Mouse (Mus musculus) c-Kit-positive CD71-negative TER-119-negative erythroid progenitor cells, embryonic 14.5 days (primary cell): Measurements from ENCODE around the gene Ccl6.

Source experiments
- DNase-seq: peaks from one replicate; pipeline ENCODE4 v3.0.0-alpha.2; 2013; ENCODE audit warnings: low read depth

The Ccl6 gene

GRCm38 (mm10) chr11:83597796-83598195 lies 4.9 kb upstream of the Ccl6 start:
- DNase-seq, result no peak

- DNase-seq, result no peak
These were observed 3.0 kb upstream of the Ccl6 start for GRCm38 (mm10) chr11:83595669-83596455.

GRCm38 (mm10) chr11:83593453-83593852 lies 566 bp upstream of the Ccl6 start:
- no peak for DNase-seq

GRCm38 (mm10) chr11:83584232-83584631 lies 8.7 kb downstream of the Ccl6 start:
- no peak for DNase-seq

- DNase-seq, result no peak
These were observed 9.5 kb downstream of the Ccl6 start for GRCm38 (mm10) chr11:83583450-83583754.

- DNase-seq, result no peak
These were observed 10.0 kb downstream of the Ccl6 start for GRCm38 (mm10) chr11:83582626-83583449.

- no peak for DNase-seq
These were observed 11.0 kb downstream of the Ccl6 start for GRCm38 (mm10) chr11:83581626-83582610.

- no peak for DNase-seq
These were observed 12.1 kb downstream of the Ccl6 start for GRCm38 (mm10) chr11:83580699-83581232.

- no peak for DNase-seq
These were observed 13.9 kb downstream of the Ccl6 start for GRCm38 (mm10) chr11:83578999-83579398.

GRCm38 (mm10) chr11:83578186-83578760 lies 14.6 kb downstream of the Ccl6 start, which contains the start of gene Ccl9:
Ccl9 (minus strand) TSS chr11:83578636.
- no peak for DNase-seq

GRCm38 (mm10) chr11:83576927-83577555 lies 15.8 kb downstream of the Ccl6 start:
- DNase-seq, result peak; percentile 39

GRCm38 (mm10) chr11:83572834-83573233 lies 20.1 kb downstream of the Ccl6 start:
- no peak for DNase-seq

- DNase-seq, result peak; percentile 51
These were observed 20.7 kb downstream of the Ccl6 start for GRCm38 (mm10) chr11:83572223-83572622.

- DNase-seq, result no peak
These were observed 22.7 kb downstream of the Ccl6 start for GRCm38 (mm10) chr11:83570189-83570588.

GRCm38 (mm10) chr11:83569249-83569648 lies 23.6 kb downstream of the Ccl6 start:
- DNase-seq, result no peak

GRCm38 (mm10) chr11:83568786-83569185 lies 24.1 kb downstream of the Ccl6 start:
- no peak for DNase-seq

- no peak for DNase-seq
These were observed 24.8 kb downstream of the Ccl6 start for GRCm38 (mm10) chr11:83568061-83568460.

GRCm38 (mm10) chr11:83567311-83567710 lies 25.6 kb downstream of the Ccl6 start:
- no peak for DNase-seq

GRCm38 (mm10) chr11:83566617-83567016 lies 26.3 kb downstream of the Ccl6 start:
- DNase-seq, result no peak

GRCm38 (mm10) chr11:83563754-83564153 lies 29.1 kb downstream of the Ccl6 start:
- DNase-seq, result no peak

GRCm38 (mm10) chr11:83562311-83562887 lies 30.5 kb downstream of the Ccl6 start:
- no peak for DNase-seq
